ENCODE assay signal across 16 mouse cellular contexts in the genomic region with DNA sequence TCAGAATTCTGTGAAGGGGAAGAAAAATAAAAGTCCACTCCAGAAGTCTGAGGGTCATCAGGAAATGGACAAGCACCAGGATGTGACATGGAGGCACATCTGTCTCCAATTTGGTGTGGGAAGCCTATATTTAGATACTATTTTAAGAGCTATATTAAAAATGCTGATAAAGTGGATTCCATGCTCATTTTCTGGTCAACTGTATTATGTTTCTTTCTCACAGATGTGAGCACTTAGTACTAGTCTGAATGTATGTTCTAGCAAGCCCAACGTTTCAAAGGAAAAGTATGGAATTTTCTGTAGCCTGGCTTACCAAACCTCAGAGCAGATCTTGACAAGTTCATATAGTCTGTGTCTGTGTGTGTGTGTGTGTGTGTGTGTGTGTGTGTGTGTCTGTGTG.
"Had no signal": no experiment of that assay in that cellular context is flagged by ENCODE, and none has a peak within 500 bp of the region (broad histone marks: within the 10 kb centered on the region; RNA-seq: fewer than 3 reads in every experiment).

No protein-coding gene starts in this region.

- H3K9ac ChIP-seq: limb, embryonic 13.5 days; liver, embryonic 13.5 days; stomach, embryonic 15.5 days had no signal

- H3K4me1 ChIP-seq: liver, embryonic 13.5 days; stomach, embryonic 15.5 days had no signal

- H3K4me2 ChIP-seq: limb, embryonic 13.5 days; liver, embryonic 13.5 days; midbrain, embryonic 11.5 days; stomach, embryonic 15.5 days had no signal

- H3K9me3 ChIP-seq: liver, embryonic 13.5 days; stomach, embryonic 15.5 days had no signal

- DNase-seq: kidney, postnatal 14 days; kidney, postnatal 4 days; left cerebral cortex, postnatal 4 days; liver, embryonic 13.5 days; lung, adult 2 months; lung, postnatal 14 days; lung, postnatal 4 days; midbrain, embryonic 14.5 days; right cerebral cortex, adult 18-20 months; right cerebral cortex, postnatal 14 days; right cerebral cortex, postnatal 4 days; spleen, adult 18-20 months; thymus, postnatal 25 days had no signal

- H3K4me3 ChIP-seq: limb, embryonic 13.5 days; liver, embryonic 13.5 days; stomach, embryonic 15.5 days had no signal

- H3K36me3 ChIP-seq: limb, embryonic 13.5 days; liver, embryonic 13.5 days; stomach, embryonic 15.5 days had no signal

- H3K27me3 ChIP-seq: liver, embryonic 13.5 days; stomach, embryonic 15.5 days had no signal

- H3K27ac ChIP-seq: limb, embryonic 13.5 days; liver, embryonic 13.5 days; stomach, embryonic 15.5 days had no signal
